Mouse (Mus musculus) forebrain, embryonic 14.5 days (tissue): ENCODE measurements around the gene Jph2. TPM values are rescaled to one million over a fixed set of nuclear protein-coding genes. Genes with fewer than 3 reads are reported as not detected.

Experiments
- ATAC-seq: fragments of 200-750 bp; cut with Nextera tagmentation; 2 replicates; pipeline ENCODE4 v1.8.0; 2017; ENCODE audit warnings: mild to moderate bottlenecking, moderate library complexity
- DNase-seq: peaks from one replicate; pipeline ENCODE4 v3.0.0-alpha.2; 2015; ENCODE audit warnings: low spot score
- H3K27ac ChIP-seq: fragments of 300-500 bp; sonication (generic); 2 replicates; pipeline ENCODE4 v1.5.1; 2014; ENCODE audit warnings: low read depth, mild to moderate bottlenecking, control low read depth, low read length, moderate library complexity
- H3K27me3 ChIP-seq: fragments of 300-500 bp; sonication (generic); replicated peaks from 2 replicates; pipeline ENCODE4 v1.6.1; 2014; ENCODE audit warnings: low read length, control low read depth, mixed read lengths; ENCODE audit not compliant: control insufficient read depth, insufficient read depth
- H3K36me3 ChIP-seq: fragments of 300-500 bp; sonication (generic); 2 replicates; pipeline ENCODE4 v1.6.1; 2014; ENCODE audit warnings: low read length, control low read depth; ENCODE audit not compliant: control insufficient read depth, insufficient read depth
- H3K4me1 ChIP-seq: fragments of 300-500 bp; sonication (generic); 2 replicates; pipeline ENCODE4 v1.6.1; 2014; ENCODE audit warnings: antibody characterized with exemption, low read length, control low read depth; ENCODE audit not compliant: control insufficient read depth, insufficient read depth
- H3K4me2 ChIP-seq: fragments of 300-500 bp; sonication (generic); 2 replicates; pipeline ENCODE4 v1.6.1; 2014; ENCODE audit warnings: mild to moderate bottlenecking, control low read depth, low read length
- H3K4me3 ChIP-seq: fragments of 300-500 bp; sonication (generic); 2 replicates; pipeline ENCODE4 v1.5.1; 2014; ENCODE audit warnings: low read depth, low read length, control low read depth
- H3K9ac ChIP-seq: fragments of 300-500 bp; sonication (generic); 2 replicates; pipeline ENCODE4 v1.6.1; 2014; ENCODE audit warnings: mild to moderate bottlenecking, low read length, control low read depth, moderate library complexity
- H3K9me3 ChIP-seq: fragments of 300-500 bp; sonication (generic); replicated peaks from 2 replicates; pipeline ENCODE4 v1.6.1; 2016; ENCODE audit warnings: low read length, control low read depth, mixed read lengths; ENCODE audit not compliant: control insufficient read depth
- WGBS: fragments of 180-500 bp; shearing (Covaris S2); extraction: QIAGEN DNeasy Blood & Tissue Kit; methylation state at CpG from one replicate; pipeline ENCODE4 v1.1.7; 2014; 5-methylcytosine and 5-hydroxymethylcytosine counted together
- polyA plus RNA-seq: library from polyadenylated mRNA; unstranded; fragments of >200 nt; fragmentation: Nextera tagmentation; extraction: Ambion mirVana; gene quantifications from 2 replicates; pipeline ENCODE4 v1.2.1, GENCODE M21; 2014

The Jph2 gene
- polyA plus RNA-seq, 1 experiment from 2014 or later = 0.08 TPM

DNA sequence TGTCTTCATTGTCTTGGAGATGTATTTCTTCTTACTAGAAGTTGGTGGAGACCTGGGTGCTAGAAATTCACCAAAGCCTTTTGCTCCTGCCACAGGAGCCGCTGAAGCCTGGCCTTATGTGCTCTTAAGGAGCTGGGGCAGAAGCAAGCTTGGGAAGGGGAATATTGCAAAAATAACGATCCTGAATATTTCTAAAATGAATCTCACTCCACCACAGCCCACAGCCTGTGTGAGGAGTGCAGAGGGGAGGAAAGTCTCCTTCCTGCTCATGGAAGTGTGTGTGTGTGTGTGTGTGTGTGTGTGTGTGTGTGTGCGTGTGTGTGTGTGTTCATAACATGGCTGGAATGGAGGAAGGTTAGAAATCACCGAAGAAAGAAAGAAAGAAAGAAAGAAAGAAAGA is 977 bp upstream of the Jph2 start:
- DNase-seq (no peak), ATAC-seq (no peak)
- Histone ChIP-seq H3K9me3 (no peaks in the 10 kb centered on the region), H3K4me1 (no peaks in the 10 kb centered on the region), H3K27ac (no peak overlapping the region), H3K4me2 (no peak overlapping the region), H3K36me3 (no peaks in the 10 kb centered on the region), H3K4me3 (no peak overlapping the region), H3K9ac (no peak overlapping the region), H3K27me3 (no peaks in the 10 kb centered on the region)
- WGBS = 87% methylated on average over 4 of the region's 4 CpGs

DNA sequence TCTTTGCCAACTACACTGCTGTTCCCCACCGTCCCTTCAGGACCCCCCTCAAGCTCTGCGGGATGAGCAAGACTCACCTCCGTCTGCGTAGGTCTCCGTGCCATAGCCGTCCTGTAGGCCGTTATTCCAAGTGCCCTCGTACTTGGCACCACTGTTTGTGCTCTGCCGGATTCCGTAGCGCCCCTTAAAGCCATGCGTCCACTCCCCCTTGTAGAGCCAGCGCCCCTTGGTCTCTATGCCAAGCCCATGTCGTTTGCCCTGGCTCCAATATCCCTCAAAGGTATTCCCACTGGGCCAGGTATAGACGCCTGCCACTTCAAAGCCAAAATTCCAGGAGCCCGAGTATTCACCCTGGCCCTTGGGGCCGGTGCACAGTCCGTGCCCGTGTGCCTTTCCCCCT is 722 bp downstream of the Jph2 start:
- ATAC-seq = no peak
- 93% methylated on average over 19 of the region's 19 CpGs for WGBS
- H3K9me3 ChIP-seq = no peaks in the 10 kb centered on the region

DNA sequence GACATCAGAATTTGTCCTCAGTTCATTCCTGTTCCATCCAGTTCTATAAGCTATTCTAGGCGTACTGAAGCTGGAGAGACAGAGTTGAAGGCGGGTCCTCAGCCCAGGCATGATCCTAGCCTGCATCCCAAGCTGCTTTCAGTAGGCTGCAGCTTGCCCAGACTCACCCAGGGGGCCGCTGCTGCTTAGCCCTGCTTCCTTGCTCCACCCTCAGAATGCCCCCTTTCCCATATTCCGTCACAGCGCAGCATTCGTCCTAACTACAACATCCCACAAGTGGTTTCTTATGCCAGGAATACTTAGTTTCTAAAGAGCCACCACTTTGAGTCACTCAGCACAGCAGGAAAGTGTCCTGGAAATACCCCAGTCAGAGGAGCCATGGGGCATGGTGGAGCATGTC is 2.8 kb downstream of the Jph2 start:
- DNase-seq (no peak), ATAC-seq (no peak)
- Histone ChIP-seq H3K36me3 (no peaks in the 10 kb centered on the region), H3K27ac (no peak overlapping the region), H3K4me2 (no peak overlapping the region), H3K4me1 (no peaks in the 10 kb centered on the region), H3K9ac (no peak overlapping the region), H3K27me3 (no peaks in the 10 kb centered on the region), H3K9me3 (no peaks in the 10 kb centered on the region), H3K4me3 (no peak overlapping the region)
- WGBS = 73% methylated on average over 6 of the region's 6 CpGs

More for the DNA sequence above, 722 bp downstream of the Jph2 start:
- Histone ChIP-seq H3K27ac (no peak overlapping the region), H3K4me3 (no peak overlapping the region), H3K36me3 (no peaks in the 10 kb centered on the region), H3K4me1 (no peaks in the 10 kb centered on the region), H3K27me3 (no peaks in the 10 kb centered on the region), H3K4me2 (no peak overlapping the region), H3K9ac (no peak overlapping the region)
- no peak for DNase-seq

DNA sequence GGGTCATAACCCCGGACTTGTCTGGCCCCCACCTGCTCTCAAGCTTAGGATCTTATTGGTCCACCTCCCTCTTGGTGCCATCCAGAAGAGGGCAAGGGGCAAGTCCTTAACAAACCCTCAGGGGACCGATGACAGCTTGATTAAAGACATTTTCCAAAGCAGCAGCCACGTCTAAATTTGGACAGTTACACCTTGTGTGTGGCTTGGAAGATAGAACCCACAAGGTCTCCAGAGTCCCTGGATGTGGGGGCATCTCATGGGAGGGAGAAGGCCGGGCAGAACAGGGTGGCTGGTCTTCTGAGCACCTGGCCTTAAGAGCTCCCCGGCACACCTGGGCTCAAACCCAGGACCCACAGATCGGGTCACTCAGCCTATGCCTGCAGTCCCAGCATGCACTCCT is 3.8 kb downstream of the Jph2 start:
- H3K4me2 ChIP-seq = no peak overlapping the region
- H3K4me3 ChIP-seq = no peak overlapping the region
- H3K27me3 ChIP-seq = no peaks in the 10 kb centered on the region
- WGBS = 82% methylated on average over 6 of the region's 6 CpGs
- DNase-seq (no peak), ATAC-seq (no peak)
- no peaks in the 10 kb centered on the region for H3K4me1 ChIP-seq
- H3K36me3 ChIP-seq = no peaks in the 10 kb centered on the region
- no peaks in the 10 kb centered on the region for H3K9me3 ChIP-seq
- no peak overlapping the region for H3K9ac ChIP-seq
- H3K27ac ChIP-seq = no peak overlapping the region

- WGBS = 91% methylated on average over 10 of the region's 10 CpGs
- no peak overlapping the region for H3K9ac ChIP-seq
Observed at GRCm38 (mm10) chr2:163393241-163393640, 4.6 kb downstream of the Jph2 start.

GRCm38 (mm10) chr2:163392436-163392835 is 5.4 kb downstream of the Jph2 start:
- H3K36me3 ChIP-seq = no peaks in the 10 kb centered on the region
- H3K9ac ChIP-seq = no peak overlapping the region
- H3K9me3 ChIP-seq = no peaks in the 10 kb centered on the region
- no peak overlapping the region for H3K4me3 ChIP-seq
- DNase-seq (no peak), ATAC-seq (no peak)
- H3K4me1 ChIP-seq = no peaks in the 10 kb centered on the region
- H3K27ac ChIP-seq = no peak overlapping the region
- H3K27me3 ChIP-seq = no peaks in the 10 kb centered on the region
- no peak overlapping the region for H3K4me2 ChIP-seq
- 80% methylated on average over 6 of the region's 6 CpGs for WGBS

More at GRCm38 (mm10) chr2:163393241-163393640, 4.6 kb downstream of the Jph2 start:
- H3K36me3 ChIP-seq = no peaks in the 10 kb centered on the region
- H3K27ac ChIP-seq = no peak overlapping the region
- DNase-seq (no peak), ATAC-seq (no peak)
- no peaks in the 10 kb centered on the region for H3K27me3 ChIP-seq
- no peaks in the 10 kb centered on the region for H3K9me3 ChIP-seq
- no peak overlapping the region for H3K4me3 ChIP-seq
- H3K4me2 ChIP-seq = no peak overlapping the region
- H3K4me1 ChIP-seq = no peaks in the 10 kb centered on the region

DNA sequence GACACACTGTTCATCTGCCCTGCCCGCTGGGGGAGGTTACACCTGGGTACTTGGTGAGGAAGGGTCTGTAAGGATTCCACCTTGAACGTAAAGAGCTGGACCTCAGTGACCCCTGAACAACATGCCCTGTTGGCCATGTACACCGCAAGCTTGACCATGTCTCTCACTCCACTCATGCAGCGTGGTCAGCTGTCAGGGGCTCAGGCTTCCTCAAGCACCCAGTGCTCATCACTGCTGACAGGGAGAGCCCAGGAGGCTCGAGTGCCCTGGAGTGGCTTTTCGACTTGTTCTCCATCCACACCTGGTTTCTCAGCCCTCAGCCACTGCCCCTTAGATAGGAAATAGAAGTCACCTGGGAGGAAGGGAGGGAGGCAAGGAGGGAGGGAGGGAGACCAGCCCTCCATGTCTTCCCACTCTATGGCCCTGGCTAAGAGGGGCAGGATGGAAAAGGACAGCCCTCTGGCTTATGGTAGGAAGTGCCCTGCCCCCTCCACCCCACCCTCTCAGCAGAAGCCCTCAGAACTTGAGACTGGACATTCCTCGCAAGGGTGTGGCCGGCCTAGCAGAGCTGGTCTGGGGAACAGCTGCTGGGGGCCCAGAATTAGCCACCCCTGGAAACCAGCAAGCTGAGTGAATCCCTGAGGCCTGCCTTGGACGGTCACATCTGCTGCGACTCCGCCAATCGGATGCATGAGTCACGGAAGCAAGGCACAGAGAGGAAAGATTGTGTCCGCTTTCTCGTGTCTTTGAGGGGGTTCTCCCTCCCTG is 11.2 kb downstream of the Jph2 start:
- no peaks in the 10 kb centered on the region for H3K4me1 ChIP-seq
- no peaks in the 10 kb centered on the region for H3K27me3 ChIP-seq

GRCm38 (mm10) chr2:163385126-163385525 is 12.7 kb downstream of the Jph2 start:
- Histone ChIP-seq H3K4me1 (no peaks in the 10 kb centered on the region), H3K27ac (no peak overlapping the region), H3K27me3 (no peaks in the 10 kb centered on the region), H3K9ac (no peak overlapping the region), H3K36me3 (no peaks in the 10 kb centered on the region), H3K4me2 (no peak overlapping the region), H3K4me3 (no peak overlapping the region), H3K9me3 (no peaks in the 10 kb centered on the region)
- DNase-seq (no peak), ATAC-seq (no peak)
- 90% methylated on average over 6 of the region's 6 CpGs for WGBS

More for the DNA sequence above, 11.2 kb downstream of the Jph2 start:
- Histone ChIP-seq H3K27ac (no peak overlapping the region), H3K4me2 (no peak overlapping the region), H3K9me3 (no peaks in the 10 kb centered on the region), H3K9ac (no peak overlapping the region), H3K4me3 (no peak overlapping the region), H3K36me3 (no peaks in the 10 kb centered on the region)
- ATAC-seq = no peak
- 83% methylated on average over 15 of the region's 15 CpGs for WGBS
- no peak for DNase-seq

DNA sequence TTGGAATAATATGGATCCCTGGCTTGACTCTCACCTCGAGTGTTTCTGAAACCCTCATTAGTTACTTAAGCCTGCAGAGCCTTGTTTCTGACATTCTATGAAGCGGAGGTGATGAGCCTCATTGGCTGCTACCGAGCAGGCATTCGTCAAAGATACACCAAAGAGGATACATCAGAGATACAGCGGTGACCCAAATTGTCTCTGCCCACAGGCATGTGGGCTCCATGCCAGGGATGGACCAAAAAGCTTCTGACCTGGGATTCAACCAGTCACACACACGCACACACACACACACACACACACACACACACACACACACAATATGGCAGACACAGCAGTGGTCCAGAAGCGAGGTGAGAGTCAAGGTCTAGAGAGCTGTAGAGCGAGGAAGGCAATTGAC is 16.5 kb downstream of the Jph2 start:
- no peak overlapping the region for H3K4me2 ChIP-seq
- peaks cover 2% of the 10 kb centered on the region; the same call in 1 of the 2 replicates for H3K27me3 ChIP-seq
- no peak overlapping the region for H3K27ac ChIP-seq
- no peaks in the 10 kb centered on the region for H3K9me3 ChIP-seq
- H3K4me1 ChIP-seq = no peaks in the 10 kb centered on the region
- no peak overlapping the region for H3K9ac ChIP-seq
- 83% methylated on average over 8 of the region's 8 CpGs for WGBS
- DNase-seq (no peak), ATAC-seq (no peak)
- H3K36me3 ChIP-seq = no peaks in the 10 kb centered on the region
- no peak overlapping the region for H3K4me3 ChIP-seq
